Mouse (Mus musculus): ENCODE data around the gene Misp. TPM values are rescaled to one million over a fixed set of nuclear protein-coding genes. Genes with fewer than 3 reads are reported as not detected.

The Misp gene
- polyA plus RNA-seq, 1 experiment: 0.91 TPM

- peaks cover 9% of the 10 kb centered on the region for H3K4me1 ChIP-seq (ENCODE audit: control insufficient read depth, insufficient read depth, low read length)
- no peak overlapping the region for H3K27ac ChIP-seq (ENCODE audit: insufficient read depth, low read depth, low read length)
- no peak for TF ChIP-seq CTCF (IDR thresholded peaks at IDR 0.05; ENCODE audit: low read depth, low read length)
- H3K4me3 ChIP-seq (ENCODE audit: insufficient read depth, low read length): no peak overlapping the region
These were observed 15.2 kb upstream of the Misp start for GRCm38 (mm10) chr10:79805636-79806035.

GRCm38 (mm10) chr10:79806331-79806730, 14.5 kb upstream of the Misp start:
- peaks cover 9% of the 10 kb centered on the region for H3K4me1 ChIP-seq (ENCODE audit: control insufficient read depth, insufficient read depth, low read length)
- H3K4me3 ChIP-seq (ENCODE audit: insufficient read depth, low read length): no peak overlapping the region
- no peak for TF ChIP-seq POLR2A (IDR thresholded peaks at IDR 0.05; ENCODE audit: borderline replicate concordance, low read depth, low read length)
- TF ChIP-seq CTCF (IDR thresholded peaks at IDR 0.05; ENCODE audit: low read depth, low read length): no peak
- no peak overlapping the region for H3K27ac ChIP-seq (ENCODE audit: insufficient read depth, low read depth, low read length)

GRCm38 (mm10) chr10:79806972-79807371, 13.8 kb upstream of the Misp start:
- H3K4me1 ChIP-seq (ENCODE audit: control insufficient read depth, insufficient read depth, low read length): peaks cover 9% of the 10 kb centered on the region

GRCm38 (mm10) chr10:79807826-79808225, 13.0 kb upstream of the Misp start:
- no peak for TF ChIP-seq CTCF (IDR thresholded peaks at IDR 0.05; ENCODE audit: low read depth, low read length)
- no peak for TF ChIP-seq POLR2A (IDR thresholded peaks at IDR 0.05; ENCODE audit: borderline replicate concordance, low read depth, low read length)
- H3K4me3 ChIP-seq (ENCODE audit: insufficient read depth, low read length): no peak overlapping the region
- H3K4me1 ChIP-seq (ENCODE audit: control insufficient read depth, insufficient read depth, low read length): peaks cover 1% of the 10 kb centered on the region
- H3K27ac ChIP-seq (ENCODE audit: insufficient read depth, low read depth, low read length): no peak overlapping the region

More at GRCm38 (mm10) chr10:79806972-79807371, 13.8 kb upstream of the Misp start:
- H3K4me3 ChIP-seq (ENCODE audit: insufficient read depth, low read length): no peak overlapping the region
- H3K27ac ChIP-seq (ENCODE audit: insufficient read depth, low read depth, low read length): no peak overlapping the region
- no peak for TF ChIP-seq CTCF (IDR thresholded peaks at IDR 0.05; ENCODE audit: low read depth, low read length)
- no peak for TF ChIP-seq POLR2A (IDR thresholded peaks at IDR 0.05; ENCODE audit: borderline replicate concordance, low read depth, low read length)

GRCm38 (mm10) chr10:79808728-79809127, 12.1 kb upstream of the Misp start:
- no peak for TF ChIP-seq POLR2A (IDR thresholded peaks at IDR 0.05; ENCODE audit: borderline replicate concordance, low read depth, low read length)
- Histone ChIP-seq H3K4me3 (ENCODE audit: insufficient read depth, low read length) (no peak overlapping the region), H3K4me1 (ENCODE audit: control insufficient read depth, insufficient read depth, low read length) (no peaks in the 10 kb centered on the region), H3K27ac (ENCODE audit: insufficient read depth, low read depth, low read length) (no peak overlapping the region)

- TF ChIP-seq CTCF (IDR thresholded peaks at IDR 0.05; ENCODE audit: low read depth, low read length) (peak; percentile 97), POLR2A (IDR thresholded peaks at IDR 0.05; ENCODE audit: borderline replicate concordance, low read depth, low read length) (no peak)
- H3K4me3 ChIP-seq (ENCODE audit: insufficient read depth, low read length): no peak overlapping the region
- no peaks in the 10 kb centered on the region for H3K4me1 ChIP-seq (ENCODE audit: control insufficient read depth, insufficient read depth, low read length)
- H3K27ac ChIP-seq (ENCODE audit: insufficient read depth, low read depth, low read length): no peak overlapping the region
These were observed 8.8 kb upstream of the Misp start for GRCm38 (mm10) chr10:79811736-79812637.

GRCm38 (mm10) chr10:79814271-79814842, 6.4 kb upstream of the Misp start:
- H3K4me1 ChIP-seq (ENCODE audit: control insufficient read depth, insufficient read depth, low read length): no peaks in the 10 kb centered on the region
- TF ChIP-seq CTCF (IDR thresholded peaks at IDR 0.05; ENCODE audit: low read depth, low read length) (no peak), POLR2A (IDR thresholded peaks at IDR 0.05; ENCODE audit: borderline replicate concordance, low read depth, low read length) (no peak)
- no peak overlapping the region for H3K27ac ChIP-seq (ENCODE audit: insufficient read depth, low read depth, low read length)
- H3K4me3 ChIP-seq (ENCODE audit: insufficient read depth, low read length): no peak overlapping the region

GRCm38 (mm10) chr10:79815671-79816494, 4.9 kb upstream of the Misp start:
- no peaks in the 10 kb centered on the region for H3K4me1 ChIP-seq (ENCODE audit: control insufficient read depth, insufficient read depth, low read length)
- H3K4me3 ChIP-seq (ENCODE audit: insufficient read depth, low read length): no peak overlapping the region
- no peak overlapping the region for H3K27ac ChIP-seq (ENCODE audit: insufficient read depth, low read depth, low read length)
- TF ChIP-seq CTCF (IDR thresholded peaks at IDR 0.05; ENCODE audit: low read depth, low read length) (no peak), POLR2A (IDR thresholded peaks at IDR 0.05; ENCODE audit: borderline replicate concordance, low read depth, low read length) (no peak)

- Histone ChIP-seq H3K4me1 (ENCODE audit: control insufficient read depth, insufficient read depth, low read length) (no peaks in the 10 kb centered on the region), H3K4me3 (ENCODE audit: insufficient read depth, low read length) (no peak overlapping the region), H3K27ac (ENCODE audit: insufficient read depth, low read depth, low read length) (no peak overlapping the region)
- no peak for TF ChIP-seq POLR2A (IDR thresholded peaks at IDR 0.05; ENCODE audit: borderline replicate concordance, low read depth, low read length)
- peak; percentile 30; the same call in 1 of the 2 replicates for TF ChIP-seq CTCF (IDR thresholded peaks at IDR 0.05; ENCODE audit: low read depth, low read length)
These were observed 3.7 kb upstream of the Misp start for GRCm38 (mm10) chr10:79817111-79817510.

All from bone marrow macrophage, adult 2 months (primary cell).